Mouse (Mus musculus): Measurements from ENCODE around the gene Rangap1.
"Not testable (repeated sequence)": the region's sequence is repeated elsewhere in the genome, so short reads cannot be mapped to it uniquely, and the experiment has no call there.

The Rangap1 gene

DNA sequence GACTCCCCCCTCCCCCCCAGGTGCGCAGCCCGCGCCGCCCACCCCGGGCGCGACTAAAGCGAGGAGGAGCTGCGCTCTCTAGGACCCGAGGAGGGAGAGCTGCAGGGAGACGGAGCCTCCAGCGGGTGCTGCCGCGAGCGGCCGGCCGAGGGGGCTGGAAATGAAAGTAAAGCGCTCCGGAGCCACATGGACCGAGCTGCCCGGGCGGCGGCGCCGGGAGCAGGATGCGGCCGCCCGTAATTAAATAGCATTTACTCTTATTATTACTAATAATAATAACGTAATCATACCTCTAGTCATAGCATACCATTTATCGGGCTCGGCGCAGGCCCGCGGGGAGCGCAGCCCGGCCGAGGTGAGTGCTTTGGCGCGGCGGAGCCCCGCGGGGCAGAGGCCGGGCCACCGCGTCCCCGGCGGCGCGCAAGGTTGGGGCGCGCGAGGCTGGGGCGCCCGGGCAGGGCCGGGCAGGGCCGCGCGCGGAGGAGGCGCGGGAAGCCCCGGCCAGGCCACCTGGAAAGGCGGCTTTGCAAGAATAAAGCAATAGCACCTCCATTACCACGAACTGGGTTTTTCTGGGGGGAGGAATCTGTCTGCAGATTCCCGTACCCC, at the start of gene Rangap1, which contains the start of gene Zc3h7b:
TSS of gene Rangap1 (minus strand) at position 539 of the 609 bp plus-strand sequence.
TSS of gene Zc3h7b (plus strand) at position 66 of the 609 bp plus-strand sequence.
- DNase-seq = peak; percentile 66

DNA sequence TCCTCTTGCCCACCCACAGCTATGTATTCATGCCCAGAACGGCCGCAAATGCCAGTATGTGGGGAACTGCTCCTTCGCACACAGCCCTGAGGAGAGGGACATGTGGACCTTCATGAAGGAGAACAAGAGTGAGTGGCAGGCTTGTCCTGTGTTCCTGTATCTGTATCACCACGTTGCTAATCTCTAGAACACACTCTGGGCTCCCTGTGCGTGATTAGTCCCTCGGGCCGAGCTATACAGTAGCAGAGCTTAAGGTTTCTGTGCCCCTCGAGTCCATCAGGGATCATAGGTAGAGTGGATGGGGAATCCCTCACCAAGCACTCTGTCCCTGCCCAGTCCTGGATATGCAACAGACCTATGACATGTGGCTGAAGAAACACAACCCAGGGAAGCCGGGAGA, 47.1 kb upstream of the Rangap1 start:
- DNase-seq = no peak

DNA sequence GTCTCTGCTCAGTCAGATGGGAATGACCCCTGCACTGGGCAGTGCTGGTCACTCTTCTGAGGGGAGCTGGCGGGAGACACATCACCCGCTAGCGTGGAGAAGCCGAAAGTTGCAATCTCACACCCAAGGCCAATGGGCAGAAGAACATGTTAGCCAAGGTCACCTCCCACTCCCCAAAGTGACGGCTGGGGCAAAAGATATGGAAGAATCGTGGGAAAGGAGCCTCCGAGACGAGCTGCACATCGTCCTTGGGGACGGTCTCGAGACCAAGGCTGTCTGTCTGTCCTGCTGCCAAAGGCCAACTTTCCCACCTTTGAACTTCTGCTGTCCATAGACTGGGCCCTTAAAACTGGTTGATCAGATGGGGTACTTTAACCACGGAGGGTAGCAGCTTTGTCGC, 42.2 kb upstream of the Rangap1 start:
- no peak for DNase-seq

DNA sequence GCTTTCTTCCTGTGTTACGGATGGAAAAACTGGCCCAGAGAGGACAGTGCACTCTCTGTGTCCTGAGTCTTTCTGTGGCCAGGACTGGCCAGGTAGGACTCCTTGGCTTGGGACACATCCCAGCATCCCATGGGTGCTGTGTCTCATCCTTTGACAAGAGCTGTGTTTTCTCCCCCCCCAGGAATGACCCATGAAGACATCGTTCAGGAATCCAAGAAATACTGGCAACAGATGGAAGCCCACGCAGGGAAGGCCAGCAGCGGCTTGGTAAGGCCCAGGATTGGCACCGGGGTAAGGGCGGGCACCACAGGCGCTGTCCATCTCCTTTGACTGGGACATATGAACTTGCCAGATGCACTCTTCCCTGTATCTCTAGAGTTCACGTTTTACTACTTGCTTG, 40.4 kb upstream of the Rangap1 start:
- DNase-seq = no peak

DNA sequence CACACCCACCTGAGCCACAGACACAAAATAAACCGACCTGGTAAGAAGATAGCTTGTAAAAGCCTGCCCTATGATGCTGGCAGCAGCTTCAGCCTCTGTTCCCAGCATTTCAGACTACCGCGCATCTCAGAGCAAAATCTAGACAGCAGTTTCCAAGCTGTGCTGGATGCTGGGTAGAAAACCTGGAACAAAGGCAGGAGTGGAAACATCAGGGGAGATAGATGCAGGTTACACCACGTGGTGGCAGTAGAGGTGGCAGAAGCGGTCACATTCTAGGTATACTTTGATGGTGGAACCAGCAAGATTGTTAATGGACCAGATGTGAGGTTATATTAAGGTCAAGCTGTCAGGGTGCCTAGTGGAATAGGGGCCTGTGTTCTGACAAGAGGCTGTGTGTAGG, 39.4 kb upstream of the Rangap1 start:
- peak; percentile 57 for DNase-seq

DNA sequence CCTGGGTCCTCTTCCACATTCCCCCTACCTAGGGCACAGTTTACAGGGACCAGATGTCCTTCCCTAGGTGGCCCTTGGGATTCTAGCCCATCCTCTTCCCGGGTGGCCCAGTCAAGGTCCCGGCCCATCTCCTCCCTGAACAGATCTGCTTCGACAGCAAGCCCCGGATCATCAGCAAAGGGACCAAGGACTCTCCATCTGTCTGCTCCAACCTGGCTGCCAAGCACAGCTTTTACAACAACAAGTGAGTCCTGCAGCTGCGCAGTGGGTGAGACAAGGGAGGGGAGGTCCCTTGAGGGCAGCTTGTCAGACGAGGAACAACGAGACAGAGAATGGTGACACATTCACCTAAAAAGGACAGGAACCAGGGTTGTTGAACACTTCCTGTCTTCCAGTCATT, 36.5 kb upstream of the Rangap1 start:
- peak; percentile 48 for DNase-seq

DNA sequence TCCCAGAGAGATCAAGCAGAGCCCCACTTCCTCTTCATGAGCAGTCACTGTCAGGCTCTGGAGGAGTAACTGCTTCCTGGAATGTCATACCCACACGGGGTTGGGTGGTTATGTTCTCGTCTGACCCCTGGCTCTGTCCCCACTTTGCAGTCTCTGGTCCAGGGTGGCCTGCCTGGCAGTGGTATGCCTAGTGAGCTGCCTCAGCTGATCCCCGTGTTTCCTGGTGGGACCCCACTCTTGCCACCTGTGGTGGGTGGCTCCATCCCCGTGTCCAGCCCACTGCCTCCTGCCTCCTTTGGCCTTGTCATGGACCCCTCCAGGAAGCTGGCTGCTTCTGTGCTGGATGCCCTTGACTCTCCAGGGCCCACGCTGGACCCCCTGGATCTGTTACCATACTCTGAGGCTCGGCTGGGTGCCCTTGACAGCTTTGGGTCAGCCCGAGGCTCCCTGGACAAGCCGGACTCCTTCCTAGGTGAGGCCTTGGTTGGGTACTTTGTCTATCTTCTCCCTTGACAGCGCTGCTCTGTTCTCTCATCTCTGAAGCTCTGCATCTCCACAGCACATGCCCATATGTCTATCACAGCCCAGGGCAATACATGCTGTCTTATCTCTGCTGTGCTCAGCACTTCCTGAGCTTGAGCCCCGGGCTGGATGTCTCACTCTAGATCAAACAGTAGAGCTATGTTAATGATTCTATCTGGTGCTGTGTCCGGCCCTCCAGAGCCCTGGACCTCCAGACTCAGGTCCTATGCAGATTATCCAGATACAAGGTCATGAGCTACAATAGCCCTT, 31.5 kb upstream of the Rangap1 start:
- DNase-seq = no peak

DNA sequence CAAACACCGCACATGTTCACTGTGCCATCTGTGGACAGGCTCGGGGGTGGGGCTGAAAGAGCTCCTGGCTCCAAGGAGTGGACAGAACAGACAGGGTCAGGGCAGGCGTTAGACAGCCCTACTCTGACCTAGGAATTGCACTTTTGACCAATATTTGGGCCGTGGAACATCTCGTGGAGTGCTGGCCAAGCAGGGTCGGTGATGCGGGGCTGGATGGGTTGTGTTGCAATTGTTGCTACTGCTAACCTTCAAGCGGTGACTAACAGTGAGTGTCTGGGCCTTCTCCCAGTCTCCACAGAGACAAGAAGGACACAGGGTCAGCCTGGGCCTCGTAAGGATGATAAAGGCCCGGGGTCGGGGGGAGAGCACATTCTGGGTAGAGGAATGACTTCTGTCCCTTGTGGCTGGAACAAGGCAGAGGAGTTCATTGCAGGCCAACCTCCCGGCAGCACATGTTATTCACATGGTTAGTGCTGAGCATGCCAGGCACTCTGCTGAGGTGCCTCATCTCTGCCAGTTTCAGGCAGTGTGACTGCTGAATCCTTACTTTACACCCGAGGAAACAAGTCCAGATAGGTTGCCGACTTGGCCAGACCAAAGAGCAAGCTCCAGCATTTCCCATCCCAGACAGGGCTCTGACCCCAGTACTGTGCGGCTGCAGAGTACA, 29.3 kb upstream of the Rangap1 start:
- DNase-seq = no peak

DNA sequence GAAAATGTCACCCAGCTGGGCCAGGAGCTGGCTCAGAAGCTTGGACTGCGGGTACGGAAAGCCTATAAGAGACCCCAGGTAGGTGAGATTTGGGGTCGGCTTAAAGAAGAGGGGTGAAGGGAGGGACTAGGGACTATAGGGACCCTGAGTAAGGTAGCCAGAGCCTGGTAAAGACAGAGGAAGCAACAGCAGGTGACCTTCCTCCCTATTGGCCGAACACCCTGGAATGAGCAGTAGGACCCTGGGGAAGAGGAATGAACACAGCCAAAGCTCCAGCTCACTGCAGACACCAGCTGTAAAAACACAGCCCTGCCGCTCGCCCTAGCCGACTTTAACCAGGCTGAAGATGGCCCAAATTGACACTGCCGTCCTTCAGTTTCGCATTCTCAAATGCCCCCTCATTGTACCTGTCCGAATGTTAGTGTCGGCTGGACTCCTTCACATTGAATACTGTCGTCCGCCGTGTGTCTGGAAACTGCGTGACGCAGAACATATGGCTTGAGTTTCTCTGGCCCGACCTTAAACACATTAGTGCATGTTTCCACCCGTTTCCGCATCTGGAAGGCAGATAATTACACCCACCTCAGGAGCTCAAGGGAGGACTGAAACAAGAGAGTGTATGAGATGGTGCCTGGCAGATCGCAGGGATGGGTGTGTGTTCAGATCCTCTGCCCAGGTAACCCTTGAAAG, 27.2 kb upstream of the Rangap1 start:
- no peak for DNase-seq

DNA sequence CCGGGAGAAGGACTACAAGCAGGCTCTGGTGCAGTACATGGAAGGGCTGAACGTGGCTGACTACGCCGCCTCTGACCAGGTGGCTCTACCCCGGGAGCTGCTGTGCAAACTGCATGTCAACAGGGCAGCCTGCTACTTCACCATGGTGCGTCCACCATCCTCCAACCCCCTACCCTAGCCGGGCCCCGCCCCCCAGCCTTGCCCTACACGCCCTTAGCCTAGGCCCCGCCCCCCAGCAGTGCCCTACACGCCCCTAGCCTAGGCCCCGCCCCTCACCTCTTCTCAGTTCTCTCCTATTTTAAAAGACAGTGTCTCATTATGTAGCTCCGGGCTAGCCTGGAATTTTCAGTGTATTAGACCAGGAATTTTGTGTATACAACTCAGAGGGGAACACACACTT, 23.7 kb upstream of the Rangap1 start:
- DNase-seq = no peak

DNA sequence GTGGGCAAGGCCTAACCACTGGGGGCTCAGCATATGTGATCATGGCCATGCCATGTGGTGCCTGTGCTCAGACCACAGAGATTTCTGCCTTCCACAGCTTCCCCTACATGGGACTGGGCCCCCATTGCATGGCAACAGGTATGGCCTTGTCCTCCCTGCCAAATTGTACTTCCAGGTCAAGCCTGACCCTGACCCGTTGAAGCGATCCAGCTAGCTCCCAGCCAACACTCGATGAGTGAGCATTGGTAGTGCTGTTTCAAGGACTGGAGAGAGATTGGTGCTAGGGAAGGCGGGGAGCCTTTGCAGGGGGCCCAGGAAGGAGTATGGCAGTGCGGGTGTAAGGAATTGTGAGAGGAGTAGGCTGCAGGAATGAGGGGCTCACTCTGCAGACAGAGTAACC, 21.1 kb upstream of the Rangap1 start:
- DNase-seq = no peak

DNA sequence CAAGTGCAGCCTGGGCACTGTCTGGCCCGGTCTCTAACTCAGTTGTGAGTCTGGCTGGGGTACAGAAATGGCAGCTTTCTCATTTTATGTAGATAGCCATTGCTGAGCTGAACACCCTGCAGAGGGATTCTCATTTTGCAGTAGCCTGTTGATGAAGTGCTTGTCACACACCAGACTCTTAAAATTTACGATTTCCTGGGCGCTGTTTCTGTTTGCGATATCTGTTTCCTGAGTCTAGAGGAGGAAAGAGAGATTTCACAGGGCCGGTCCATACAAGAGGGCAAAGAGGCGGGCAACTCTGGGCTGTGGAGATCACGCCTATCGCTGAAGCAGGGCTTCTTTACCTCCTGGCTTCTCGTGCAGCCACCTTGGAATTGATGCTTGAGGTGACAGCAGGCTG, 20.3 kb upstream of the Rangap1 start:
- DNase-seq = no peak

DNA sequence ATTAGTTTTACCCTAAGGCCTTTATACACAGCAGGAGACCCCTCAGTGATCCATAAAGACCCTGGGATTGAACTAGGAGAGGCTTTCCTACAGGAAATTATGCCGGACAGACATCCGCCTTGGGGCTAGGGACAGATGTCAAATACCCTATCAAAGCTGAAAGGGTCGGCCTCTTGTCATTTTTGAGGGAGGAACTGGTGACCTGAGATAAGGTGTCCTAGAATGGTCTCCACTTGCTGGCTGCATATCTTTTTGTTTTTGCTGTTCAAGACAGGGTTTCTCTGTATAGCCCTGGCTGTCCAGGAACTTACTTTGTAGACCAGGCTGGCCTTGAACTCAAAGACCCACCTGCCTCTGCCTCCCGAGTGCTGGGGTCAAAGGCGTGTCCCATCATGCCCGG, 19.2 kb upstream of the Rangap1 start:
- DNase-seq = no peak

DNA sequence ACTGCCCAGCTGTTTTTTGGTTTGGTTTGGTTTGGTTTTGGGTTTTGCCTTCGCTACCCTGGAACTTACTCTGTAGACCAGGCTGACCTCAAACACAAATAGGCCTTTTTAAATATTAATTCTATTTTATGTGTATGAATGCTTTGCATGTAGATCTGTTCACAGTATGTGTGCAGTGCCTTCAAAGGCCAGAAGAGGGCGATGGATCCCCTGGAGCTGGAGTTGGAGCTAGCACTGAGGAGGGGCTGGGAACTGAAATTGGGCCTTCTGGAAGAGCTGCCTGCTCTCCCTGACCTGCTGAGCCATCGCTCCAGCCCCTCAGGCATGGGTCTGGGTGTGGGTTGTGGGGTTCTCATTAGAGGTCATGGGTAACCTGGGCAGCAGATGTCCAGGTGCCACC, 16.6 kb upstream of the Rangap1 start:
- no peak for DNase-seq

DNA sequence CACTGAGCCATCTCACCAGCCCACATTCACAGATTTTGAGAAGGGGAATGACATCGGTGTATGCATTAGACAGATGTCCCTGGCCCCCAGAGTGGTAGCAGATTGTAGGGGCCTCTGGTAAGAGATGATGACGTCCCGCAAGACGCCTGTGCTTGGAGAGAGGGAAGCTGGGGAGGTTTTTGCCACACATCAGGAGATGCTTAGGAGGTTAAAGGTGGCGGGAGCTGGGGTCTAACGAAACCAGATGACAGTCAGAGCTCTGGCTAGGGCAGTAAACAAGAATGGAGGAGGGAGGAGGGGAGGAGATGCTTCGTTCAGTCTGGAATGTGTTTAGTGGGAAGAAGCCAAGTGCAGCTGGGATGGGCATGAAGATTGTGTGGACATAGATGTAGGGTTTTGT, 16.1 kb upstream of the Rangap1 start:
- no peak for DNase-seq

DNA sequence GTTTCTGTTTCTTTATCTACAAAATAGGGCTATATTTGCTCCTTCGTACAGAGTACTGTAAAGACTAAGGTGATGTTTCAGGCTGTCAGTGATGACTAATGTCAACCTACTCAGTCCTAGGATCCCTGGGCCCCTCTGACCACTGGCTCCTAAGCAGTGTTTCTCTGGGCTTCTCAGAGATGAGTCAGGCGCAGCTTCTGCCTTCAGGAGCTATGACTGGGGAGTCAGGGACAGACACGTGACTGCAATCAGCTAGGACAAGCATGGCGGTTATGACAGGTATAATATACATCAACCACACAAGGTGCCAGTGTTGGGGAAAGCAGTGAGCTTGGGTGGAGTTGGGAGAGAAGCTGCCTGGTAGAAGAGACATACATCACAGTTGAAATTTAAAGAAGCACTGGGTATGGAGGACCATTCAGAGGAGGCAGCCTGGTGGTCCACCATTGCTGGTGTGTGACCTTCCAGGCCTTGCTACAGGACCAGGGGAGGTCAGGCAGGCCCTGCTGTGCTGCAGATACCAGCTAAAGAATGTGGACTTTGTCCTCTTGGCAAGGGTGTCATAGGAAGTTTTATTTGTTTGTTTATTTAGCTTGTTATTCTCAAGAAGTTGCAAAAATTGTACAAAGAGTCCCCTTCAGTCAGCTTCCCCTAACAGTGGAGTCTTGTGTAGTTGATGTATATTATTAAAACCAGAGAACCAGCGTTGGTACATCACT, 15.2 kb upstream of the Rangap1 start:
- DNase-seq = no peak

DNA sequence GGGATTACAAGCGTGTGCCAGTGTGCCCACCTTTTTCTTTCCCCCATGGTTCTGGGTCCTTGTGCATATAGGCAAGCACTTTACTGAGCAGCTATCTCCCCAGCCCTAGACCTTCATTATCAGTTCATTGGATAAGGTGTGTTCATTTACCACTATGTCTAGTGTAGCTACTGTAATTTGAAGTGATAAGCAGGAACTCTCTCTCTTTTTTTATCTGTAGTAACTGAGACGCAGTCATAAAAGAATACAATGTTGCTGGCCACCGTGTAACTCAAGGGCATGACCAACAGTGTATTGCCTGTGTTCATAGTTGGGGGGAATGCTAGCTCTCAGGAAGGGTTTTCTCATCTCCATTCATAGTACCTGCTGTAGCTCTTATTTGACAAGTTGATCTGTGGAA, 14.2 kb upstream of the Rangap1 start:
- DNase-seq = no peak

DNA sequence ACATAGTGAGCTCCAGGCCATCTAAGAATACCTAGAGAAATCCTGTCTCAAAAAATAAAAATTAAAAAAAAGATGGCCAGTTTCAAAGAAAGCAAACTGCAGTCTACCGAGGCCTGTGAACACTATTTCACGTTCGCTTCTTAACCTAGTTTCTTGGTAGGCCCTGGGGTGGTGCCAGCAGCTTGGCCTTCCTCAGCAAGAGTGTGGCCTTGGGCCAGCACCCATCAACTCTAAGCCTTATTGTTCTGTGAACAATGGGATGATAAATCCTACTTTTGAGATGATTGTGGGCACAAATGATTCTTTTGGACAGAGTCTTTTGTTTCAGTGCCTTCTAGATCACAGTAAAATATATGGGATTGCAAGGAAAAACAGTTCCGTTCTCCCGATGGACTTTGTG, 13.4 kb upstream of the Rangap1 start:
- DNase-seq = peak; percentile 59

DNA sequence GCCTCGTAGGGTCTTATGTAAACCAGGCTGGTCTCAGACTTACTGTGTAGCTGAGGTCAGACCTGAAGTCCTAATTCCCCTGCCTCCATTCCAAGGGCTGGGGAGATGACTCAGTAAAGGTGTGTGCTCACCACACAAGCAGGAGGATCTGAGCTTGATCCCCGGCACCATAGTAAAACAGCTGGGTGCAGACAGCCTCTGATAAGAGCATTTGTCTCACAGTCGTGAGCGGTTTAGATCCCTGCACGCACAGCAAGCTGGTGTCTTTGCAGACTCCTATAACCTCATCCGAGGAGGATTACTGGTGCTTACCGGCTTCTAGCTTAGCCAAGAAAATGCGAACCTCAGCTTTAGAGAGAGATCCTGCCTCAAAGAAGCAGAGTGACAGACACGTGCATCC, 8.3 kb upstream of the Rangap1 start:
- DNase-seq = no peak

DNA sequence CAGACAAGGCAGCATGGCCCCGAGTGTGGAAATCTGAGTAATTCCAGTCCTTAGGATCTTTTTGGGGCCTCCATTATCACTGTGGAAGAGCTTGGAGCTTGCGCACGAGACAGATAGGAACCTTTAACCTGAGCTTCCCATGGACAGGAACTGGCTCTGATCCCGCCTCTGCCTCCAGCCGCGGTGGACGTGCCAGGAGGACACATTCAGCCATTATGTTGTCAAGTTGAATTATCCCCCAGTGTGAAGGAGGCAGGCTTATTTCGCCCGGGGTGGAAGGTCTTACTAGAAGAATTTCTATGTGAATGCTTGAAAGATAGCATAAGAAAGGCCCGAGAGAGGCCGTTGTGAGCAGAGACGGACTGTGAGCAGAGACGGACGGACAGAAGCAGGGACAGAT, 4.4 kb upstream of the Rangap1 start:
- peak; percentile 47 for DNase-seq

DNA sequence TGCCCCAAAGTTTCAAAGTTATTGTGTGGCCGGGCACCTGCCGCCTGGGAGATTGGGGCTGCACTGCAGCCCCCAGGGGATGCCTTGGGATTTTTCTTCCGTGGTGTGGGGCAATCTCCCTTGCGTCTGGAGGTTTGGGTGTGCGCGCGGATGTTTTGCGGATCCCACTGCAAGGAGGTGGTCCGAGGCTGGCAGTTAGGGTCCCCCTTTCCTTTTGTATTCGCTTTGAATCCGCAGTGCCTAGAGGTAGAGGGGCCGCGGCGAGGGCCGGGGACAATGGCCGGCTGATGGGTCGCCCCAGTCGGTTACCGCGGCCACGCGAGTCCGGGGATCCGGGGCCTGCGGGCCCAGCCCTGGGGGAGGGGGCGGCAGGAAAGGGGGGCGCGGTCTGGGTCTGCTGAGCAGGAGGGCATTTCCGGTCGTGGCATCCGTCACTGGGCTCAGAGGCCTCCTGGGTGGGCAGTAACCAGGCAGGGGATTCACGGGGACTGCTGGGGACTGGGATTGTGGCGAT, 328 bp upstream of the Rangap1 start:
- peak; percentile 45 for DNase-seq

DNA sequence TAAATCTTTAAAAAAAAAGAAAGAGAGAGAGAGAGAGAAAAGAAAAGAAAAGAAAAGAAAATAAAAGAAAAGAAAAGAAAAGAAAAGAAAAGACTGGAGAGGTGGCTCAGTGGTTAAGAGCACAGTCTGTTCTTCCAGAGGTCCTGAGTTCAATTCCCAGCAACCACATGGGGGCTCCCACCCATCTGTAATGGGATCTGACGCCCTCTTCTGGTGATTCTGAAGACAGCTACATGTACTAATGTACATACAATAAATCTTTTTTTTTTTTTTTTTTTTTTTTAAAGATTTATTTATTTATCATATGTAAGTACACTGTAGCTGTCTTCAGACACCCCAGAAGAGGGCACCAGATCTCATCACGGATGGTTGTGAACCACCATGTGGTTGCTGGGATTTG, 3.0 kb downstream of the Rangap1 start:
- not testable (repeated sequence) for DNase-seq

DNA sequence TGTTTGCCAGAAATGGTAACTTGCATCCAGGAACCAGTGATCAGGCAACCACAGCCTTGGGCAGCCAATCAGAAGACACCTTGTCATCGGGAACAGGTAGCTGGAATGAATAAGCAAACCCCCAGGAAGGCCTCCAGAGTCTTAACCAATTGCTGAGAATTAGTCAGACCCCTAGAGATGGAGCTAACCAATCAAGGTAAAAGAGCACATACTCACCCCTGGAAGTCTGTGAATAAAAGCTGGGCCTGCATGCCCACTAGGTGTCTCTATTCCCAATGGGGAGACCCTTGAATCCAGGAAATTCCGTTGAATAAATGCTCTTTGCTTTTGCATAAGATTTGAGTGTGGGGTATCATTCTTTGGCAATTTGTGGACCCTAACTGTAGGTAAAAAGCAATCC, 5.4 kb downstream of the Rangap1 start:
- no peak for DNase-seq
